Mouse (Mus musculus) intestine, postnatal 0 days (tissue): ENCODE data around the gene Slc7a6. TPM values are rescaled to one million over a fixed set of nuclear protein-coding genes. Genes with fewer than 3 reads are reported as not detected.

Source experiments
- ATAC-seq: fragments of 200-750 bp; cut with Nextera tagmentation; 2 replicates; pipeline ENCODE4 v1.8.0; 2017; ENCODE audit warnings: mild to moderate bottlenecking, moderate TSS enrichment, moderate library complexity
- H3K27ac ChIP-seq: fragments of 300-500 bp; sonication (generic); 2 replicates; pipeline ENCODE4 v1.5.1; 2014; ENCODE audit warnings: mild to moderate bottlenecking, low read depth, low read length, moderate library complexity
- H3K27me3 ChIP-seq: fragments of 300-500 bp; sonication (generic); replicated peaks from 2 replicates; pipeline ENCODE4 v1.6.1; 2014; ENCODE audit warnings: low read length, mixed read lengths; ENCODE audit not compliant: control insufficient read depth, insufficient read depth
- H3K36me3 ChIP-seq: fragments of 300-500 bp; sonication (generic); 2 replicates; pipeline ENCODE4 v1.6.1; 2014; ENCODE audit warnings: mild to moderate bottlenecking, moderate library complexity; ENCODE audit not compliant: control insufficient read depth, insufficient read depth
- H3K4me1 ChIP-seq: fragments of 300-500 bp; sonication (generic); replicated peaks from 2 replicates; pipeline ENCODE4 v1.6.1; 2014; ENCODE audit warnings: antibody characterized with exemption, low read length, mixed read lengths; ENCODE audit not compliant: control insufficient read depth, insufficient read depth
- H3K4me2 ChIP-seq: fragments of 300-500 bp; sonication (generic); replicated peaks from 2 replicates; pipeline ENCODE4 v1.6.1; 2014; ENCODE audit warnings: low read depth, mild to moderate bottlenecking, moderate library complexity
- H3K4me3 ChIP-seq: fragments of 300-500 bp; sonication (generic); 2 replicates; pipeline ENCODE4 v1.5.1; 2014; ENCODE audit warnings: low read depth, low read length
- H3K9ac ChIP-seq: fragments of 300-500 bp; sonication (generic); 2 replicates; pipeline ENCODE4 v1.6.1; 2014; ENCODE audit warnings: mild to moderate bottlenecking, low read depth, low read length
- H3K9me3 ChIP-seq: fragments of 300-500 bp; sonication (generic); 2 replicates; pipeline ENCODE4 v1.6.1; 2016; ENCODE audit warnings: mixed run types; ENCODE audit not compliant: control insufficient read depth
- CTCF ChIP-seq: sonication (generic); IDR thresholded peaks from 2 replicates; pipeline ENCODE4 v1.5.1; 2016; ENCODE audit warnings: low read depth, mild to moderate bottlenecking, control low read depth, antibody characterized with exemption, moderate library complexity
- WGBS: fragments of 180-500 bp; shearing (Covaris S2); extraction: QIAGEN DNeasy Blood & Tissue Kit; methylation state at CpG from one replicate; pipeline ENCODE4 v1.1.7; 2014; 5-methylcytosine and 5-hydroxymethylcytosine counted together
- polyA plus RNA-seq: library from polyadenylated mRNA; unstranded; fragments of >200 nt; fragmentation: Nextera tagmentation; extraction: Ambion mirVana; gene quantifications from 2 replicates; pipeline ENCODE4 v1.2.1, GENCODE M21; 2015

Gene Slc7a6
- polyA plus RNA-seq, 1 experiment from 2014 or later = 18.4 TPM

GRCm38 (mm10) chr8:106129997-106130396 lies 38.7 kb upstream of the Slc7a6 start:
- H3K4me3 ChIP-seq = no peak overlapping the region
- H3K4me1 ChIP-seq = 0 out of 2 replicates have a peak, but pooled peaks cover 3% of the 10 kb centered on the region
- peaks cover 69% of the 10 kb centered on the region for H3K36me3 ChIP-seq
- no peak overlapping the region for H3K27ac ChIP-seq
- no peaks in the 10 kb centered on the region for H3K9me3 ChIP-seq
- 68% methylated on average over 2 of the region's 2 CpGs for WGBS
- no peaks in the 10 kb centered on the region for H3K27me3 ChIP-seq
- no peak for ATAC-seq
- TF ChIP-seq CTCF = no peak
- no peak overlapping the region for H3K9ac ChIP-seq
- H3K4me2 ChIP-seq = no peak overlapping the region

- WGBS = 73% methylated on average over 2 of the region's 2 CpGs
- Histone ChIP-seq H3K36me3 (peaks cover 69% of the 10 kb centered on the region), H3K4me3 (no peak overlapping the region)
These were observed 38.2 kb upstream of the Slc7a6 start for GRCm38 (mm10) chr8:106130505-106130904.

GRCm38 (mm10) chr8:106131021-106131420 lies 37.6 kb upstream of the Slc7a6 start:
- 90% methylated on average over 4 of the region's 4 CpGs for WGBS

More at GRCm38 (mm10) chr8:106130505-106130904, 38.2 kb upstream of the Slc7a6 start:
- TF ChIP-seq CTCF = no peak
- H3K4me1 ChIP-seq = 0 out of 2 replicates have a peak, but pooled peaks cover 3% of the 10 kb centered on the region
- no peak overlapping the region for H3K9ac ChIP-seq
- H3K27ac ChIP-seq = no peak overlapping the region
- no peaks in the 10 kb centered on the region for H3K9me3 ChIP-seq
- no peak overlapping the region for H3K4me2 ChIP-seq
- no peak for ATAC-seq
- H3K27me3 ChIP-seq = no peaks in the 10 kb centered on the region

GRCm38 (mm10) chr8:106131488-106132222 lies 37.0 kb upstream of the Slc7a6 start:
- no peak for ATAC-seq
- 89% methylated on average over 7 of the region's 7 CpGs for WGBS
- 0 out of 2 replicates have a peak, but pooled peaks cover 3% of the 10 kb centered on the region for H3K27me3 ChIP-seq
- no peaks in the 10 kb centered on the region for H3K9me3 ChIP-seq
- H3K36me3 ChIP-seq = peaks cover 65% of the 10 kb centered on the region
- no peak overlapping the region for H3K27ac ChIP-seq
- 0 out of 2 replicates have a peak, but pooled peaks cover 3% of the 10 kb centered on the region for H3K4me1 ChIP-seq
- no peak overlapping the region for H3K9ac ChIP-seq
- no peak overlapping the region for H3K4me2 ChIP-seq
- no peak for TF ChIP-seq CTCF
- no peak overlapping the region for H3K4me3 ChIP-seq

More at GRCm38 (mm10) chr8:106131021-106131420, 37.6 kb upstream of the Slc7a6 start:
- Histone ChIP-seq H3K9ac (no peak overlapping the region), H3K36me3 (peaks cover 69% of the 10 kb centered on the region), H3K9me3 (no peaks in the 10 kb centered on the region), H3K4me3 (no peak overlapping the region), H3K27me3 (0 out of 2 replicates have a peak, but pooled peaks cover 3% of the 10 kb centered on the region), H3K27ac (no peak overlapping the region), H3K4me2 (no peak overlapping the region), H3K4me1 (0 out of 2 replicates have a peak, but pooled peaks cover 3% of the 10 kb centered on the region)
- no peak for TF ChIP-seq CTCF
- no peak for ATAC-seq

GRCm38 (mm10) chr8:106132356-106132755 lies 36.3 kb upstream of the Slc7a6 start:
- no peak overlapping the region for H3K9ac ChIP-seq
- H3K27ac ChIP-seq = no peak overlapping the region
- WGBS = 88% methylated on average over 11 of the region's 11 CpGs
- no peak for ATAC-seq
- peaks cover 60% of the 10 kb centered on the region for H3K36me3 ChIP-seq
- no peak overlapping the region for H3K4me3 ChIP-seq
- TF ChIP-seq CTCF = no peak
- H3K4me1 ChIP-seq = 0 out of 2 replicates have a peak, but pooled peaks cover 3% of the 10 kb centered on the region
- 0 out of 2 replicates have a peak, but pooled peaks cover 3% of the 10 kb centered on the region for H3K27me3 ChIP-seq
- H3K9me3 ChIP-seq = no peaks in the 10 kb centered on the region
- H3K4me2 ChIP-seq = no peak overlapping the region

DNA sequence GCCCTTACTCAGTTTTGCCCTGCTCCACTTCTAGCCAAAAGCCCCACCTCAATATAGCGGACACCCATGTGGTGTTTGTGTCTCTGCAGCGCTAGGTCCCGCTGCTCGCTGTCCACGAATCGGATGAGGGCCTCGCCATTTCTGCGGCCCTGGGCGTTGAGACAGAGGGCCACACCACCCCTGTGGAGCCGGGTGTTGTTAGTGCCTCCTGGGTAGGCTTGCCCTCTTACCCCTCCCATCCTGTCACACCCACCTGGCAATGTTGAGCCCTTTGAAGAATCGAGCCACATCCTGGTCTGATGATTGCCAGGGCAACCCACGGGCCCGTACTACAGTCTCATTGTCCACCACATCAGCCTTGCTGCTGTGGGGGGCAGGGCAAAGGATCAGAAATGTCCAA lies 35.1 kb upstream of the Slc7a6 start:
- ATAC-seq = no peak
- Histone ChIP-seq H3K27me3 (0 out of 2 replicates have a peak, but pooled peaks cover 3% of the 10 kb centered on the region), H3K4me2 (no peak overlapping the region), H3K4me1 (0 out of 2 replicates have a peak, but pooled peaks cover 3% of the 10 kb centered on the region), H3K27ac (no peak overlapping the region), H3K36me3 (peaks cover 49% of the 10 kb centered on the region), H3K9me3 (no peaks in the 10 kb centered on the region), H3K9ac (no peak overlapping the region), H3K4me3 (no peak overlapping the region)
- 55% methylated on average over 13 of the region's 13 CpGs for WGBS
- TF ChIP-seq CTCF = no peak
